Mouse (Mus musculus) testis, adult 2 months (tissue): Measurements from ENCODE around the gene Hnrnpl.
A peak's percentile ranks its signal among the peaks of the same experiment; 100 is the strongest.

Experiments
- CTCF ChIP-seq: fragments of 200-500 bp; IDR thresholded peaks from 2 replicates; pipeline ENCODE4 v1.5.1; 2012; ENCODE audit warnings: low read depth, mild to moderate bottlenecking, inconsistent platforms, low read length, moderate library complexity; ENCODE audit not compliant: control insufficient read depth, insufficient read depth, insufficient replicate concordance
- POLR2A ChIP-seq: fragments of 200-500 bp; IDR thresholded peaks from 2 replicates; pipeline ENCODE4 v1.6.1; 2012; ENCODE audit warnings: low read depth, mild to moderate bottlenecking, inconsistent platforms, low read length, moderate library complexity; ENCODE audit not compliant: control insufficient read depth

DNA sequence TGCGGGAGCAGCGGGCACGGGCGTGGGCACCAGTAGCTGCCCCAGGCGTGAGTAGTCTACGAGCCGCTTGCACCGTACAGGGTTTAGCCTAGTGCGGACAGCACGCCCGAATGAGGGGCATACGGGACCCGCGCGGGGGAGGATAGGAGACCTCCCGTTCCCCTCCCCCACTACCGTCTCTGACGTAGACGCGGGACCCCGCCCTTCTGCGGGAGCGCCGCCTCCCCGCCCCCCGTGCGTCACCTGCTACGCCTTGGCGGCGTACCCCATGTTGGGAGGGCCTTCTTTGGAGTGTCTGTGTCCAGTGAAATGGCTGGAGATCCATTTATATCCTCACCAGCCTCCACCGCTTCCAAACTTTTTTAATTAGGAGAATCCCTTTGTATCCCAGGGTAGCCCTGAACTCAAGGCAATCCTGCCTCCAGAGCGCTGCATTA, 634 bp downstream of the Hnrnpl start:
- TF ChIP-seq CTCF = no peak
- TF ChIP-seq POLR2A = peak; percentile 60
